Mouse (Mus musculus) myocyte (in vitro differentiated cells): Measurements from ENCODE around the gene Grb2.

Source experiments
- E2F4 ChIP-seq: IDR thresholded peaks from one replicate; pipeline ENCODE4 v1.6.1; 2011; ENCODE audit warnings: mild to moderate bottlenecking, control low read depth, moderate library complexity; ENCODE audit not compliant: insufficient read depth
- MAX ChIP-seq: IDR thresholded peaks from one replicate; pipeline ENCODE4 v1.6.1; 2011; ENCODE audit warnings: low read depth, mild to moderate bottlenecking, control low read depth
- MYOD1 ChIP-seq, 3 experiments: IDR thresholded peaks; one replicate each; pipeline ENCODE4 v1.6.1; 2011; ENCODE audit warnings: control low read depth in 2 of 3, low read depth in 2 of 3, mild to moderate bottlenecking in 2 of 3, moderate library complexity in 1 of 3; ENCODE audit not compliant: insufficient read length in 2 of 3, control insufficient read depth in 1 of 3
- POLR2A ChIP-seq: IDR thresholded peaks from one replicate; pipeline ENCODE4 v1.6.1; 2011; ENCODE audit warnings: low read depth, mild to moderate bottlenecking, control low read depth, moderate library complexity; ENCODE audit not compliant: insufficient read length
- POLR2AphosphoS2 ChIP-seq: IDR thresholded peaks from one replicate; pipeline ENCODE4 v1.6.1; 2011; ENCODE audit warnings: low read depth, control low read depth; ENCODE audit not compliant: insufficient read length
- REST ChIP-seq: IDR thresholded peaks from one replicate; pipeline ENCODE4 v1.6.1; 2011; ENCODE audit warnings: mild to moderate bottlenecking, control low read depth, moderate library complexity; ENCODE audit not compliant: insufficient read depth, insufficient read length
- SRF ChIP-seq: IDR thresholded peaks from one replicate; pipeline ENCODE4 v1.6.1; 2011; ENCODE audit warnings: low read depth; ENCODE audit not compliant: control insufficient read depth, insufficient read length
- TCF12 ChIP-seq: IDR thresholded peaks from one replicate; pipeline ENCODE4 v1.6.1; 2011; ENCODE audit warnings: mild to moderate bottlenecking, control low read depth; ENCODE audit not compliant: poor library complexity, insufficient read depth, severe bottlenecking
- USF1 ChIP-seq: IDR thresholded peaks from one replicate; pipeline ENCODE4 v1.6.1; 2011; ENCODE audit warnings: low read depth, mild to moderate bottlenecking, control low read depth, moderate library complexity

GRCm38 (mm10) chr11:115654128-115654527 lies 54.3 kb downstream of the Grb2 start:
- no peak for TF ChIP-seq POLR2AphosphoS2
- TF ChIP-seq TCF12: no peak
- no peak for TF ChIP-seq POLR2A
- no peak for TF ChIP-seq E2F4
- no peak for TF ChIP-seq MAX
- TF ChIP-seq SRF: no peak
- no peak for TF ChIP-seq USF1
- no peak for TF ChIP-seq MYOD1 (IDR thresholded peaks at IDR 0.05; ENCODE audit: control insufficient read depth in 1 of 3, insufficient read length in 2 of 3, low read depth in 2 of 3)
- no peak for TF ChIP-seq REST
